Comparison of ENCODE assay signal across 21 mouse cellular contexts in the genomic region with DNA sequence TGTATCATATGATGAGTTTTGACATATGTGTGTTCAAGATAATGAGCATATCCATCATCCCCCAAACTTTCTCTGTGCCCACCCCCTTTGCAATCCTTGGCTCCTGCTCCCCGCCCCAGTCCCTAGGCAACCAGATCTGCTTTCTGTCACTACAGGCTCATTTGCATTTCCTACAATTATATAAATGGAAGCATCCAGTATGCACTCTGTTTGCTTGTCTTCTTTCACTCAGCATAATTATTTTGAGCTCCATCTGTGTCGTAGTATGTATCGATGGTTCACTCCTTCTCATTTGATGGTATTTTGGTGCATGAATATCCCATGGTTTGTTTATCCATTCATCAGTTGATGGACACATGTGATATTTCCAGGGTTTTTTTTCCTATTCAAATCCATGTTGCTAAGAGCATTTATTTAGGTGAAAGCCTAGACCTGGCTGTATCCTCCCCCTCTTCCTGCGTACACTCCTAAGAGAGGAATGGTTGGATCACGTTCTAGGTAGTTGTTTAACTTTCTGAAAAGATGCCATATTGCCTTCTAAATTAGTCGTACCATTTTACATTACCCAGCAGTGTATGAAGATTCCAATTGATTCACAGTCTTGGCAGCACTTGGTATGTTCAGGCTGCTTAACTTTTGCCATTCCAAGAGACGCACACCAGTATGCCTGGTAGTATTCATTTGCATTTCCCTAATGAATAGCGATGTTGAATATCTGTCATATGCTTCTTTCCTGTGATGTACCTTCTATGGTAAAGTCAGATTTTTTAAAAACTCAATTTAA.
A peak's percentile ranks its signal among the peaks of the same experiment; 100 is the strongest.
DNase-seq lines count a peak whose midpoint lies in the region; TF ChIP-seq lines count a peak whose summit lies in the region.
"Had no signal": no experiment of that assay in that cellular context is flagged by ENCODE, and none has a peak within 500 bp of the region (broad histone marks: within the 10 kb centered on the region; RNA-seq: fewer than 3 reads in every experiment).

No protein-coding gene starts in this region.

- peak; percentile 36 for DNase-seq in layer of hippocampus, adult 11-12 months (ENCODE audit: low spot score)
- DNase-seq in layer of hippocampus, postnatal 10 days (ENCODE audit: low spot score in 2 of 2), result no peak
- peak; percentile 62 to 80 for DNase-seq in right cerebral cortex, postnatal 10 days (ENCODE audit: low spot score in 2 of 2)
- no peak for DNase-seq in right cerebral cortex, postnatal 36 days (ENCODE audit: low spot score in 2 of 2)
- peak; percentile 25 to 72 for DNase-seq in layer of hippocampus, adult 2 months (ENCODE audit: low spot score in 2 of 2)
- DNase-seq in gastrocnemius, adult 8-10 months (ENCODE audit: low spot score in 2 of 2), result no peak
- no peak for DNase-seq in adrenal gland, adult (ENCODE audit: inconsistent age in 2 of 2, low spot score in 1 of 2)
- DNase-seq: adrenal gland, adult 8-10 months; cerebellum, adult 11 months; cerebellum, postnatal 14 days; embryo, embryonic 11 days; gastrocnemius, adult 2 months; kidney, postnatal 4 days; liver, postnatal 0 days; lung, postnatal 10 days; thymus, postnatal 14 days had no signal

- no peak overlapping the region for H3K4me3 ChIP-seq in layer of hippocampus, adult 2 months
- H3K4me3 ChIP-seq: gastrocnemius, adult 2 months; heart, embryonic 13.5 days; kidney, embryonic 15.5 days; limb, embryonic 10.5 days; midbrain, embryonic 12.5 days had no signal

- peak overlapping the region; percentile 51; the same call in 1 of the 2 replicates for H3K27ac ChIP-seq in layer of hippocampus, adult 2 months
- H3K27ac ChIP-seq: gastrocnemius, adult 2 months; heart, embryonic 13.5 days; kidney, embryonic 15.5 days; limb, embryonic 10.5 days; midbrain, embryonic 12.5 days; stomach, postnatal 0 days had no signal

- TF ChIP-seq CTCF in layer of hippocampus, adult 2 months (conservative IDR thresholded peaks at IDR 0.05), result no peak

Comparison
In these comparisons a context has a peak if more than half of its experiments do, and no peak if none do; other contexts are left out.
1. DNase-seq: peak in layer of hippocampus, adult 11-12 months (single experiment), right cerebral cortex, postnatal 10 days (2 of 2) and layer of hippocampus, adult 2 months (2 of 2); none in layer of hippocampus, postnatal 10 days (0 of 2), right cerebral cortex, postnatal 36 days (0 of 2), gastrocnemius, adult 8-10 months (0 of 2) and adrenal gland, adult (0 of 2).